Comparison of ENCODE assay signal across 9 mouse cellular contexts in the genomic region with DNA sequence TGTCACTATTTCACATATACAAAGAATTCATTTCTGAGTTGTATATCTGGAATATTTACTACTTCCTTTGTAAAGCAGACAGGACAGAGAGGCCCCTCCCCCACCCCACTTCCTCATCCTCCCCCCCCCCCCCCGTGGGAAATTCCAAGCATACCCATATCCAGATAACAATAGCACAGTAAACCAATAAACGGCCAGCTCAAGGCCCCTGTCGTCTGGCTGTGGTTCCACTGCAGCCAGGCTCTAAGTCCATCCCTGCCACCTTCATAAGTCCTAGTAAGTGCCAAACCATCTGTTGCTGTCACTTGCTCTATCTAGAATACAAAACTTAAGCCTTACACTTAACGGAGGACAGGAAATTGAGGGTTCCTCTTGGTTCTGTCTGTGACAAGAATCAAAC.
DNase-seq lines count a peak whose midpoint lies in the region; ATAC-seq and TF ChIP-seq lines count a peak whose summit lies in the region.
"Had no signal": no experiment of that assay in that cellular context is flagged by ENCODE, and none has a peak within 500 bp of the region (broad histone marks: within the 10 kb centered on the region; RNA-seq: fewer than 3 reads in every experiment).

No protein-coding gene starts in this region.

- no peak overlapping the region for H3K4me2 ChIP-seq in liver, postnatal 0 days (ENCODE audit: low read depth, low read length)
- H3K4me2 ChIP-seq in liver, embryonic 12.5 days, result no peak overlapping the region
- no peak overlapping the region for H3K4me2 ChIP-seq in hindbrain, postnatal 0 days (ENCODE audit: low read depth, low read length)
- H3K4me2 ChIP-seq: embryonic facial prominence, embryonic 13.5 days had no signal

- TF ChIP-seq EP300 in liver, postnatal 0 days (IDR thresholded peaks at IDR 0.05; ENCODE audit: low read depth), result no peak

- TF ChIP-seq CTCF in liver, postnatal 0 days (IDR thresholded peaks at IDR 0.05; ENCODE audit: low read depth), result no peak
- no peak for TF ChIP-seq CTCF in hindbrain, postnatal 0 days (IDR thresholded peaks at IDR 0.05; ENCODE audit: low read depth)

- H3K27ac ChIP-seq in liver, postnatal 0 days (ENCODE audit: low read depth), result no peak overlapping the region
- no peak overlapping the region for H3K27ac ChIP-seq in liver, embryonic 12.5 days
- no peak overlapping the region for H3K27ac ChIP-seq in hindbrain, postnatal 0 days
- H3K27ac ChIP-seq: embryonic facial prominence, embryonic 13.5 days had no signal

- no peaks in the 10 kb centered on the region for H3K36me3 ChIP-seq in liver, postnatal 0 days (replicated peaks; ENCODE audit: insufficient read depth, low read length)
- no peaks in the 10 kb centered on the region for H3K36me3 ChIP-seq in liver, embryonic 12.5 days
- no peaks in the 10 kb centered on the region for H3K36me3 ChIP-seq in hindbrain, postnatal 0 days (ENCODE audit: insufficient read depth, low read length)
- H3K36me3 ChIP-seq: embryonic facial prominence, embryonic 13.5 days had no signal

- 10% methylated on average over 4 of the region's 4 CpGs for WGBS in liver, postnatal 0 days (ENCODE audit: insufficient replicate concordance)
- WGBS in liver, embryonic 12.5 days (ENCODE audit: insufficient replicate concordance), result 8% methylated on average over 4 of the region's 4 CpGs
- 15% methylated on average over 4 of the region's 4 CpGs for WGBS in hindbrain, postnatal 0 days

- no peak overlapping the region for H3K4me3 ChIP-seq in liver, postnatal 0 days (ENCODE audit: low read depth, low read length)
- H3K4me3 ChIP-seq in liver, embryonic 12.5 days, result no peak overlapping the region
- no peak overlapping the region for H3K4me3 ChIP-seq in hindbrain, postnatal 0 days (ENCODE audit: low read length)
- H3K4me3 ChIP-seq: embryonic facial prominence, embryonic 13.5 days had no signal

- ATAC-seq in liver, postnatal 0 days, result no peak
- ATAC-seq in liver, embryonic 12.5 days, result no peak
- ATAC-seq in hindbrain, postnatal 0 days, result no peak

- 0 out of 2 replicates have a peak, but pooled peaks cover 4% of the 10 kb centered on the region for H3K4me1 ChIP-seq in liver, postnatal 0 days (ENCODE audit: insufficient read depth)
- H3K4me1 ChIP-seq in liver, embryonic 12.5 days, result peaks cover 21% of the 10 kb centered on the region
- 0 out of 2 replicates have a peak, but pooled peaks cover 5% of the 10 kb centered on the region for H3K4me1 ChIP-seq in hindbrain, postnatal 0 days (ENCODE audit: insufficient read depth, low read length)

- no peak overlapping the region for H3K9ac ChIP-seq in liver, postnatal 0 days (replicated peaks)
- H3K9ac ChIP-seq in liver, embryonic 12.5 days, result no peak overlapping the region
- no peak overlapping the region for H3K9ac ChIP-seq in hindbrain, postnatal 0 days (replicated peaks; ENCODE audit: low read length)
- H3K9ac ChIP-seq: embryonic facial prominence, embryonic 13.5 days had no signal

- peak; percentile 26 for DNase-seq in liver, postnatal 0 days
- peak; percentile 16 for DNase-seq in forelimb bud, embryonic 11.5 days (ENCODE audit: low read depth, low spot score)
- DNase-seq in kidney, adult 11 months, result peak; percentile 26
- peak; percentile 56 for DNase-seq in lung, postnatal 36 days
- DNase-seq in layer of hippocampus, postnatal 14 days (ENCODE audit: low spot score in 2 of 2), result no peak
- DNase-seq in left cerebral cortex, adult 9 months (ENCODE audit: low spot score in 2 of 2), result no peak
- no peak for DNase-seq in hindbrain, postnatal 0 days (ENCODE audit: low spot score)

- no peaks in the 10 kb centered on the region for H3K9me3 ChIP-seq in liver, postnatal 0 days (ENCODE audit: low read length)
- H3K9me3 ChIP-seq in liver, embryonic 12.5 days (replicated peaks), result no peaks in the 10 kb centered on the region
- no peaks in the 10 kb centered on the region for H3K9me3 ChIP-seq in hindbrain, postnatal 0 days (ENCODE audit: low read length)
- H3K9me3 ChIP-seq: embryonic facial prominence, embryonic 13.5 days had no signal

- H3K27me3 ChIP-seq in liver, postnatal 0 days (ENCODE audit: insufficient read depth, low read length), result no peaks in the 10 kb centered on the region
- H3K27me3 ChIP-seq in liver, embryonic 12.5 days (replicated peaks), result no peaks in the 10 kb centered on the region
- no peaks in the 10 kb centered on the region for H3K27me3 ChIP-seq in hindbrain, postnatal 0 days (ENCODE audit: insufficient read depth, low read length)
- H3K27me3 ChIP-seq: embryonic facial prominence, embryonic 13.5 days had no signal

Comparison
In these comparisons a context has a peak if more than half of its experiments do, and no peak if none do; other contexts are left out.
1. DNase-seq: peak in liver, postnatal 0 days (single experiment), forelimb bud, embryonic 11.5 days (single experiment), kidney, adult 11 months (single experiment) and lung, postnatal 36 days (single experiment); none in layer of hippocampus, postnatal 14 days (0 of 2), left cerebral cortex, adult 9 months (0 of 2) and hindbrain, postnatal 0 days (single experiment).